Mouse (Mus musculus): ENCODE measurements around the gene Tnrc18.

- TF ChIP-seq GATA1 (IDR thresholded peaks at IDR 0.05; ENCODE audit: low read length) (no peak), TAL1 (IDR thresholded peaks at IDR 0.05; ENCODE audit: low read length) (no peak)
Observed at GRCm38 (mm10) chr5:142723520-142724133, 93.8 kb downstream of the Tnrc18 start.

Measured in erythroblast, embryonic 14.5 days (primary cell).